Mouse (Mus musculus) heart, adult 9 months (tissue): ENCODE measurements at regions not wholly inside any gene's neighbourhood (a gene's known extent, or its start where the extent isn't known, plus 50 kb on each side); places are given as distances from the start of the nearest gene placed in this dataset.

Experiments used
- DNase-seq, 2 experiments: peaks; one replicate each; pipeline ENCODE4 v3.0.0; 2022; ENCODE audit warnings: low spot score in 2 of 2

GRCm38 (mm10) chr5:12925466-12925865 is 199.7 kb upstream of the Sema3a start:
- DNase-seq, result no peak

- DNase-seq, result no peak
Measured at GRCm38 (mm10) chr5:12926289-12926688, 198.9 kb upstream of the Sema3a start.

- DNase-seq, result no peak
Measured at GRCm38 (mm10) chr5:12927247-12927646, 198.0 kb upstream of the Sema3a start.

- DNase-seq, result no peak
Measured at GRCm38 (mm10) chr5:12937052-12937451, 188.2 kb upstream of the Sema3a start.

- DNase-seq, result no peak
Measured at GRCm38 (mm10) chr5:12938162-12938852, 186.9 kb upstream of the Sema3a start.

GRCm38 (mm10) chr5:12944554-12944953 is 180.7 kb upstream of the Sema3a start:
- DNase-seq, result peak; percentile 18 to 28

GRCm38 (mm10) chr5:12948472-12948871 is 176.7 kb upstream of the Sema3a start:
- DNase-seq, result no peak

GRCm38 (mm10) chr5:12970987-12971386 is 154.2 kb upstream of the Sema3a start:
- no peak for DNase-seq

GRCm38 (mm10) chr5:12973701-12974100 is 151.5 kb upstream of the Sema3a start:
- no peak for DNase-seq

- no peak for DNase-seq
Measured at GRCm38 (mm10) chr5:12976015-12976742, 149.0 kb upstream of the Sema3a start.

GRCm38 (mm10) chr5:12977875-12978274 is 147.3 kb upstream of the Sema3a start:
- DNase-seq, result no peak

GRCm38 (mm10) chr5:12993826-12994225 is 131.4 kb upstream of the Sema3a start:
- DNase-seq, result no peak

GRCm38 (mm10) chr5:12997440-12997839 is 127.8 kb upstream of the Sema3a start:
- DNase-seq, result no peak

- no peak for DNase-seq
Measured at GRCm38 (mm10) chr5:13007132-13007531, 118.1 kb upstream of the Sema3a start.

GRCm38 (mm10) chr5:13022270-13022669 is 102.9 kb upstream of the Sema3a start:
- no peak for DNase-seq

GRCm38 (mm10) chr5:13033332-13033731 is 91.9 kb upstream of the Sema3a start:
- DNase-seq, result no peak

- DNase-seq, result no peak
Measured at GRCm38 (mm10) chr5:13036127-13036526, 89.1 kb upstream of the Sema3a start.

- DNase-seq, result no peak
Measured at GRCm38 (mm10) chr5:13058883-13059423, 66.3 kb upstream of the Sema3a start.

GRCm38 (mm10) chr5:13066942-13067341 is 58.3 kb upstream of the Sema3a start:
- no peak for DNase-seq
